Mouse (Mus musculus) erythroblast, embryonic 14.5 days (primary cell): Measurements from ENCODE around the gene Prkcz.

Experiments
- GATA1 ChIP-seq: IDR thresholded peaks from 2 replicates; pipeline ENCODE4 v1.6.1; 2012; ENCODE audit warnings: low read length, inconsistent platforms, mixed read lengths
- TAL1 ChIP-seq: IDR thresholded peaks from 3 replicates; pipeline ENCODE4 v1.6.1; 2012; ENCODE audit warnings: low read length, inconsistent platforms, mixed read lengths

DNA sequence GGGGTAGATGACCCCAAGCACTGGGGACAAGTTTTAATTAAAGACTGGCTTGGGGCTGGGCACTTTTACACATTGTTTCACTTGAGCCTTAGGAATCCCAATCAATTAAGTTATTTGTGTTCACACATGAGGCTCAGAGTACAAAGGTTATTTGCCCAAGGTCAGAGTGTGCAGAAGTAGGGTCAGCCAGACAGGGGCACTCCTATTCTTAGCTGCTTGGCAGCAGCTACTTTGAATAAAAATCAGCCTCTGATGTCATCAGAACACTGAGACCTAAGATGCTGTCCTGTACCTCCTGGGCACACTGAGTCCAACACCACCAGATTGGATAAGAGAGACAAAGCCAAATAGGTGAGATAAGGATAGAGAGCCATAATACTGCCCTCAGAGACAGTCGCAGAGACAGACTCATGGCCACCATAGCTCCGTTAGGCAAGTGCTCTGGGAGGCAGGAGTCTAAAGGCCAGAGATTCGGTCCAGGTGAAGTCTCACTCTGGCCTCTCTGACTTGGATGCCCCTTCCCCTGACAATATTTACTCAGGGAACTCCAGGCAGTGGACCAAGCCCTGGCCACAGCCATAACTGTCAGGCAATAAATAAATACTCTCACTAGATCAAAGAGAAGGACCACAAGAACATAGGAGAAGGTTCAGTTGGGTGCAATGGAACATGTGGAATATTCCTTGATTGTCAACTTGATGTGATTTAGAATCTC lies 37.9 kb downstream of the Prkcz start:
- TF ChIP-seq GATA1 (no peak), TAL1 (no peak)
